Mouse (Mus musculus) skeletal muscle tissue, adult 2 months (tissue): ENCODE measurements at regions not wholly inside any gene's neighbourhood (a gene's known extent, or its start where the extent isn't known, plus 50 kb on each side); places are given as distances from the start of the nearest gene placed in this dataset.

Source experiments
- DNase-seq: peaks from one replicate; pipeline ENCODE4 v3.0.0-alpha.2; 2012; ENCODE audit warnings: low read depth, low spot score

DNA sequence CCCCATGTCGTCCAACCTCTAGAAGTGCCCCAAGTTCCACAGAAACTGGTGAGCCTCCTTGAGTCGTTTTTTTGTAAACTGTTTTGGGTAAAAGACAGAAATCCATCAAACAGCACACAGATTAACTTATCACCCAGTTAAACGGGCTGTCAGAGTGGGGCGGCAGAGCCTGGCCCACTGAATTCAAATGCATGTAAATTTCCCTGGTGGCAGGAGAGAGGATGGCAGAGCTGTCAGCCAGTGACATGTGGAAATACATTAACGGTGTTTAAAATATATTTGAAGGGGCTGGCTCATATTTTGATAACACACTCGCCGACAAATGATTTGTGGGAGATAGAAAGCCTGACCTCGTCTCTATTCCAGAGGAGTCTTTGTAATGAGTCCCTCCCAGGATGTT, 252.5 kb upstream of the Mki67 start:
- DNase-seq, result no peak

DNA sequence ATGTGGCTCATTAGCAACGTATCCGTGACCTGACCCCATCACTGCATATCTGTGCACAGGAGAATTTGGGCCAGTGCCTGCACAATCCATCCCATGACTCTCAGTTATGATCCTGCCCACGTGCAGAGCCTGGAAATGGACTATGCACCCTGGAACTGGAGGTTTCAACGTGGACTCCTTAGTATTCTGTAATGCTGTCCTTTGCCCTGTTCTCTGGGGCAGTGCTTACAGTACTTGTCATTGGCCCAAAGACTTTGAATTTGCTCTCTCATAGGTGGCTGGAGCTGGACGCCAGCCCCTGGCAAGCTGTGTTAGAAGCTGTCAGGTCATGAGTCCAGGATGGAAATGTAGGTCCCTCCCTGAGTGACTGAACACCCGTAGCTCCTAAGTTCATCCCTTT, 269.9 kb upstream of the Mki67 start:
- DNase-seq, result no peak

DNA sequence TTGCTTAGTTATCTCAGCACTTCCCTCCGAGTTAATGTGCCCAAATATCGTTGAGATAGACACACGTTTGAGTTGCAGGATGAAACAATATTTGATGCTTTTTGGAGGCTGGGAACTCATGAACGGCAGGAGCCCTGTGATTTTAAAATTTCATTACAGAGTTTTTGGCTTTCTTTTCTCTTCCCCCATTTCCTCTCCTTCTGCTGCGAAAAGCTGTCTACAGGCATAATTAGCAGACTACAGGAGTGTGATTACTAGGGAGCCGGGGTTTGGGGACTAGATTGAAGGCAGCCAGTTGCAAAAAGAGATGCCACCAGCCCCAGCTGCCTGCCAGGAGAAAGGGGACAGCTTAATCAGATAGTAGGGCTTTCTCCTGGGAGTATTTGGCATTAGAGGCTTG, 274.2 kb upstream of the Mki67 start:
- DNase-seq, result no peak

DNA sequence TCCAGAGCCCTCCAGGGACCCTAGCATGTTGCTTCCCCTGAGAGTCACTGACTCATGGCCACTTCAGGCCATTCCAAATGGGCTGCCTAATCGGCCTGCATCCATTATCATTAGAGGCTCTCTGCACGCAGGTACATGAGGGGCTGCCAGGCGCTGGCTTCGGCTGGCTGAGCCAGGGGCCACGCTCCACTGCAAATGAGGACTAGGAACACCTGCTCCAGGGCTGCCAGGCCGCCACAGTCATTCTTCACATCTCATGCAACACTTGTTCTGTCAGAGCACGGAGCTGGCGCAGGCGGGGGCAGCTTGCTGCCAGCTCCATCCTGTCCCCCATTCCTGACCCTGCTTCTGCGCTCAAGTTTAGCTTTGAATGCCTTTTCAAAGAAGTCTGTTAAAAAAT, 280.7 kb upstream of the Mki67 start:
- DNase-seq, result no peak

DNA sequence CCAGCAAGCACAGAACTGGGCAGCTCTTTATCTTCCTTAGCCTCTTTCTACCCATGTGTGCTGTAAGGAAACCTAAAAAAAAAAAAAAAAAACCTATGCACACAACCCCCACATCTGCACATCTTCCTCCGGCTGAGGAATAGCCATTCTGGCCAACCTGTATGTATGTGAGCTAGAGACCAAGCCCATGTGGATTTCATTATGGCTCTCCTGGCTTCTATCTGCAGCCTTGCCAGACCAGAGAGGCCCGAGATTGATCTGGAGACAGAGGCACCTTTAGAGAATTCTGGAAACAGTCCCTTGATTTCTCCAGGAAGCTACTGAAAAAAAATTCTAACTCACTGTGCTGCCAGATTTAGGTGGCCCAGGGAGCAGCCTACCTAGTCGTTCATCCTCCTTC, 281.5 kb upstream of the Mki67 start:
- no peak for DNase-seq

DNA sequence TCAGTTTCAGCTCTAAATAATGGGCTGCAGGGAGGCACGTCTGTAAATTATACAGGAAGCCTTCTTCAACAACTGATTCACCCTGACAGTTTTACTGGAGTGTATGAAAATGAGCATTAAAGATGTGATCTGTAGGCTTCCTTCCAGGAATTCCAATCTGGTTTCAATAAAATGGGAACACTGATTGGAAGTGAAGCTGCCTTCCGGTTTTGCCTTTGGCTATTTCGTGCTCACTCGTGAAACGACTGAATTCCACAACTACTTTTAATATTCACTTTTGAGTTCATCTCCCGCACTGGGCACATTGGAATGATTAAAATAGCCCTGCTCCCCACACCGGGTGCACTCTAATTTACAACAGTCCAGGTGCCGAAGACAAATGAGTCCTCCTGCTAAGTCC, 286.2 kb upstream of the Mki67 start:
- peak; percentile 7 for DNase-seq

DNA sequence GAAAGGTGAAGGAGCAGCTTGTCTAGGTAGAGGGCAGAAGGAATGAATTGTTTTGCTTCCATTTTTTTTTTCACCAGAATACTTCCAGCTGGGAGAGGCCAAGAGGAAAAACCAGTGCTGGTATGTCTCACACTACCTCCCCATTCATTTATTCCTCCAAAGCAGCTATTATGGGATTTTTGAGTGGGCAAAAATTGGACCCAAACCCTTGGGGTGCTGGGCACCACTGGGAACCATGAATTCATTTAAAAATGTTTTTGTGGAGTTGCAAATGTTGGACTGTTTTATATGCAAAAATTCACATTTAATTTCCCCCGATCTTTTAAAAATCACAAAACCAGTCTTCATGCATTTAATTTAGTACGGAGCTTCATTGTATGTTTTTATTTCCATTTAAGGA, 287.1 kb upstream of the Mki67 start:
- DNase-seq, result no peak

DNA sequence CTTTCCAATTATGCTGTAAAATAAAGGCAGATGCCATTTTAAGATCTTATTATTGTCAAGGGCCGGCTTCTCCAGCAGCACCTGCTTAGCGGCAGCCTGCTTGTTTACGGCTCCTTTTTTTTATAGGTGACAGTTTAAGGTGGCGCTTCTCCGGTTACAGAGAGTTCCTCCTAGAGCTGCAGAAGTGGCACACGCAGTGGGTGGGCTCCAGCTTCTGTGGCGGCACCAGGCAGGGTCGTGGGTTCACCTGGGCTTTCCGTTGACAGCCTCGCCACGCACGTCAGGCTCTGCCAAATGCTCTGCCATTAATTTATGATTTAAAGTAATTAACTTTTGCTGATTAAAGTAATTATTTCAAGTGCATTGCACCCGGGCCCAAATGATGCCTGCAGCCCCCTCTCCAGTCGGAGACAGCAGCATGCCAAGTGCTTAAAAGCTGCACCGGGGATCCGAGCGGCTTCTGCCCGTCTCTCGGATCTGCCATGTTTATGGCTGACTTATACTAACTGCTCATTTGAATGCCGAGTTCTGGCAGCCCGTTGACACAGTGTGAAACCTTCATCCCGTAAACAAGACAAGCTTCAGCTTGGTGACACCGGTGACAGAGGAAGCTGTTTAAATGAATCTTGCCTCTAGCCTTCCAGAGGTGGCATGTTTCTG, 291.8 kb upstream of the Mki67 start:
- DNase-seq, result no peak

DNA sequence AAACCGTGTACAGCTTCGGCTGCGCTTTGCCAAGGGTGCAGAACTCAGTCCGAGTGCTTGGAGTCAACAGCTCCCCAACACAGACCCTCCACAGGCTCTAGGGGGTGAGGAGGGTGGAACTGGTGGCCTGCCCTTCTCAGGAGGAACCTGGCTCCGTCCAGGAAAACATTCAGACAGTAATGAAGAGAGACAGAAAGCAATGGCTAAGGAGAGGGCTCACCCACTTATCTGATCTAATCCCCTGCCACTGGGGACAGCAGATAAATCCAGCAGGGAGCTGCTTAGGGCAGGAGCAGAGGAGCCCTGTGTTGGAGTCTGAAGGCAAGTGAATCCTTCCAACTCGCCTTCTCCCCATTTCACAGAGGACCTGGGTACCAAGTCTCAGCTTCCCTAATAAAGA, 292.3 kb upstream of the Mki67 start:
- no peak for DNase-seq

DNA sequence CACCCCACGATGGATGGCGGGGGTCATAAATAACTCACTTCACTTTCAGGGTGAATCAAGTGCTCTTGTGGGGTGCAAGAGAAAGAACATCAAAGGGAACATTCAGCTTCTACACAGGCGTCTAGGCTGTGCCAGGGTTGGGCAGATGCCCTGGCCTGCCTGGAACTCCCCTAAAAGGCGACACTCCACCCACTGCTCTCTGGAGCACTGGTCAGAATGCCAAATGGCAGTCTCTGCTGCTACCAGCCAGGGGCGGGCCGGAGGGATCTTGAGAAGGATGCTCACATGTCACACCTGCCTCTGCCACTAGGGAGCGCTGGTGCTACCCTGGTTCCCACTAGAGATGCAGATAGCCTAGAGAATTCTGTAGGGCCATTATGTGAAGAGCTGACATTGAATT, 293.9 kb upstream of the Mki67 start:
- peak; percentile 40 for DNase-seq

DNA sequence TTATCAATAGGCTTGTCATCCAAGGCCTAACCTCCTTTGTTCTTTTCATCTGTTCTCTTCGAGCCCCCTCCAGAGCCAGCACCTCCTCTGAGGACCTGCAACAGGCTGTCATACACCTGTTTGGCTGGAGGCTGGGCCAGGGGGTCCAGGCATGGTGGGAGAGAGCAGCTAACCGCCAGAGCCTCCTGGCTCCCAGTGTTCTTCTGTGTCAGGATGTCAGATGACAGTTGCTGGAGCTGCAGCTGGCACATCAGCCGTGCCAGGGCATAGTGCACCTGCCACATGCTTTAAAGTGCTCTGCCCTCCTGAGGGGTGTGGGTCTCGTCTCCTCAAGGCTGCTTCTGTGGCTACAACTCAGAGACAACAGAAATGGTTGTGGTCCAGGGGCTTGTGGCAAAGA, 298.5 kb upstream of the Mki67 start:
- DNase-seq, result no peak

DNA sequence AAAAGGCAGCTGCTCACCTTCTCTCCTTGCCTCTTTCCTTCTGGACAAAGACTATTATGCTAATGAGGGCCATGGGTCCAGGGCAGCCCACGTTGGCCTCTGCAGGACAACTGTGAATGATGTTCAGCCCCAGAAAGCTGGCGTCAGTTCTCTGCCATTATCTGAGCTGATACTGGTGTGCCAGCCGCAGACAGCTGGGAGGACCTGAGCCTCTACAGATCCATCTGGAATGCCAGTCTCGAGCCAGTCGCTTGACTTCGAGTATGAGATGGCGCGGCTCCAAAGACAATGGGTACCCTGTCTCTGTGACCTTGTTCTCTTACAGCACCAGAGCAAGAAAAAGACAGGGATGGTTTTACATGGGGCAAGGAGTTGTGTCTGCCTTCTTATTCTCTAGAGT, 300.8 kb upstream of the Mki67 start:
- DNase-seq, result no peak

DNA sequence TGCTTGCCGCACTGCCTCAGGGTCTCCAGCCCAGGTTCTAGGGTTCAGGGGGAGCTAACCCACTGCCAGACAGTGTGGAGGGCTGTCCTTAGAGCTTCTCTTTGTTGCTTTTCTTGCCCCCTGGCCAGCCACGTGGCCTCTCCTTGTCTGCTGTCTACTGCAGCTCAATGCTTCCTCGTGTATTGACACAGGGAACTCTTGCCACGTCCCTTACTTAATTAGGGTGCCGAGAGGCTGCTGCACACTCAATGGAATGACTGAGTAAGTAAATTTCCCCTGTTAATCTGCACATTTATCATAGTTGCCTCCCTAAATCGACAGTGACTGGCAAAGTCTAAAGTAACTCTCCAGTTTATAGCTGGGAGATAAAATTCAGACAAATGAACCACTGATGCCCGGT, 304.4 kb upstream of the Mki67 start:
- no peak for DNase-seq

DNA sequence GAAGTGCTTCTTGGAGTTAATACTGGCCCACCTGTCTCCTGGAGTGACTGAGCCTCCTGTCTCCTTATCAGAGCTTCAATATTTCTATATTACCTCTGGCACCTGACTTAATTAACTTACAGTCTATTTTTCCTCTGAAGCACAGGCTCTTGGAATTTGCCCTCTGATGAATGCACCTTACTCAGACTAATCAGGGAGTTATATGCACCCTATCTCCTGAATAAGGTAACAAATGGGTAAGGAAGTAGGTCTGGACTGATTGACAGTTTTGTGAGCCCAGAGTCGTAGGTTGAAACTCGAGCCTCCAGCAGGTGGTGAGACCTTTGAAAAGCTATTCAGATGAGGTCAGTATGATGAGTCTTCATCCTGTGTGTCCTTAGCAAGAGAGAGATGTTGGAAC, 304.9 kb upstream of the Mki67 start:
- DNase-seq, result no peak

DNA sequence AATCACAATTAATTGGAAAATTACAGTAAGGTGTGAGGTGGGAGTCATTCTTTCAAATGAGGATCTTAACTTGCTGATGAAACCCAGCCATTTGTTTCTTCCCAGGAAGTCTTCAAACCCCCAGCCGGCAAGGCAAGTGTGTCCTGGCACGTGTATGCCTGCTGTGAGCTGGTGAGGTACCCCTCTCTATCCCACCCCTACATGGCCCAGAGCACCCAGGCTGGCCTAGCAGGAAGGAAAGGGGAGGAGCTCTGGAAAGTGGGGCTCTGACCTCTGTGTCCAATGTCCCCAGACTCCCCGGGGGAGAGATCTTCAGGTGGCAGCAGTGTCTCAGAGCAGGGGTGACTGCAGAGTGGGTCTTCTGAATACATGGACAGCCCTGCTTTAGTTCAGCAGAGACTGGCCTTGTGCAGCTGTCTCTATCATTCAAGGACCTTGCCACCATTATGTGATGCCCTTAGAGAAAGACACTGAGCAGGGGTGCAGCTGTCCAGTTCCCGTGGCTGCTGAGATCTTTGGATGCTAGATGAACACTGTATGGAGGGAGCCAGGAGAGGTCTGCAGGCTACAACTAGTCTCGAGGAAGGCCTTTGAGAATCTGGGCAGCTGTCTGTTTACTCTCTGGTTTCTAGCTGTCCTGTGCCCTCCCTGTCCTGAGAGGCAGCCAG, 306.8 kb upstream of the Mki67 start:
- no peak for DNase-seq

DNA sequence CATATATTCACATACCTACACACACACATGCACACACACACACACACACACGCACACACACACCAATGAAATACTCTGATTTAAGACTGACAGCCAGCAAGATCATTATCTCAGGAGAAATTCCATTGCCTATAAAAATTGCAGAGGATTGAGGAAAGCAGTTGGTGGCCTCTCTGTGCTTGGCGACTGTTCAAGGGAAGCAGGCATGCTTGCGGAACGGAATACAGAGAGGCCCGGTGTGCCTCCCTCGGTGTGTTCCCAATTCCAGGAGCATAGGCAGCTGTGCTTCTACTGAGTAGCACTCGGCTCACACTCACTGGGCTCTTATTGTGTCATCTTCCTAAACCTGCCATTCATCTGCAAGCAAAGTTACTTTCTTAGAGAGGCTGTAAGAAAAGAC, 310.3 kb upstream of the Mki67 start:
- no peak for DNase-seq

DNA sequence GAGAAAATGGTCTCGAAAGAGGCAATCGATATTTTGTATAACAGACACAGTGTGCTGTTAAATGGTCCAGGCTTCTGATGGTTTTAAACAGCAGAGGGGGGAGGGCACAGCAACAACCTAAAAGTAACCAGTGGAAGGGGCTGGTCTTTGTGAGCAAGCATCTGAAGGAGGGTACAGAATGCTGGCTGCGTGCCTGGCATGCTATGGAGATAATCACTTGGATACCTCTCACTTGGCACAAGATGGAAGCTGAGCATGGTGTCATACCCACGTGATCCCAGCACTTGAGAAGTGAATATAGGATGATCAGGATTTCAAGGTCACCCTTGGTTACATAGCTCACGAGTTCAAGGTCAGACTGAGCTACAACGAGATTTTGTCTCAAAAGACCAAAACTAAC, 315.9 kb upstream of the Mki67 start:
- DNase-seq, result no peak

DNA sequence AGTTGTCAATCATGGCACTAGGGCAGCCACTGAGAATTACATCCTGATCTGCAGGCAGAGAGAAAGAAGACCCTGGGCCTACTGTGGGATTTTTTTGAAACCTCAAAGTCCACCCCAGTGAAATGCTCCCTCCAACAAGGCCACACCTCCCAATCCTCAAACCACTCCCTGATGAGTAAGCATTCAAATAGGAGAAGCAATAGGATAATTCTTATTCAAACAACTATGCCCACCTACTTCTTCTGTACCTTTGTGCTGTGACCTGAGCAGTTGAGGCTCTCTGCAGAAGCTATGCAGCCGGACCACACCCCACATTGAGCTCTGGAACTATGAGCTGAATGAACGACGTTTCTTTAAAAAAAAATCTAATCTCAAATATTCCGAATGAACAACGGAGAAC, 317.4 kb upstream of the Mki67 start:
- no peak for DNase-seq

DNA sequence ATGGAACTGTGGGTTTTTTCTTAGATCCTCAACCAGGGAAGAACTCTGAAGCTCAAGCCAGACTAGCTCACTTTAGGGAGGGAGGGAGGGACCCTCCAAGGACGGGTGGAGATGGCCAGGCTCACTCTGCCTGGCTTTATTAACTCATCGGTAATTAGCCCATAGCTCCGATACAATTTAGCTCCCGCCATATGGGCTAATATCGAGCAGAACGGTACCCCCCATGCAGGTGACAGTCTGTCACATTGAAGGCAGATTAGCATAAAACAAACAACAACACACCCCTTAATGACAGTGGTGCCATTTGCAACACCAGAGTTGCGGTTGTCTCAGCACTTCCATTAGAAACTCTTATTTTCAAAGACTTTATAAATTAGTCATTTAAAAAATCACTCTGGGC, 319.6 kb upstream of the Mki67 start:
- no peak for DNase-seq

DNA sequence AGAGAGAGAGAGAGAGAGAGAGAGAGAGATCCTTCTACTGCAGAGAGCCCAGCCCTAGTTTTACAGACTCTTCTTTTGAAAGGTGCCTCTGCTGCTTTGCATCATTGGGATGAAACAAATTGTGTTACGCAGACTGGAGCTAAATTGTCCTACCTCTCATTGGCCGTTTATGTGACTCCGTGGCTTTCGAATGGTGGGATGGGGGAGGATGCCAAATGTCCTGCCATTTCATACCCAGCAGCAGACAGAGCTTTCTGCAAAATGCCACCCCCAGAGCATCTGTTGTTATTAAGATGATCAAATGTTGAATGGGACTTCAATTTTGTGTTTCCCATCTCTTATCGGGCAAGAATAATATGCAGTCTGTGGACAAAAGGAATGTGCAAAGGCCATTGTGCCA, 321.9 kb upstream of the Mki67 start:
- no peak for DNase-seq

DNA sequence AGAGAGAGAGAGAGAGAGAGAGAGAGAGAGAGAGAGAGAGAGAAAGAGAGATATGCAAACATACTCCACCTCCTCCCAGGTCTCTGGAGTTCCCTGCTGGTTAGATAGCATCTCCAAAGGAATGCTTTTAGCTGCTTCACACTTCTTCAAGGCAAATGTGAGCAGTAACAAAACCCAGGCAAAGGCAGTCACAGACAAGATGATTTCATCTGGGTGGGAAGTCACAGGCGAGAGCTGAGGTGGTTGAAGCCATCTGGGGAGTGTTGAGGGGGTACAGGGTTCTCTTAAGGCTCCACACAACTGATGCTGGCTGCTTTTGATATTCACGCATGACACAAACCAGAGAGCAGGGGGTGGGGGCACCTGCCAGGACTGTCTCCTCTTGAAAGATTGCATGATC, 322.7 kb upstream of the Mki67 start:
- no peak for DNase-seq

DNA sequence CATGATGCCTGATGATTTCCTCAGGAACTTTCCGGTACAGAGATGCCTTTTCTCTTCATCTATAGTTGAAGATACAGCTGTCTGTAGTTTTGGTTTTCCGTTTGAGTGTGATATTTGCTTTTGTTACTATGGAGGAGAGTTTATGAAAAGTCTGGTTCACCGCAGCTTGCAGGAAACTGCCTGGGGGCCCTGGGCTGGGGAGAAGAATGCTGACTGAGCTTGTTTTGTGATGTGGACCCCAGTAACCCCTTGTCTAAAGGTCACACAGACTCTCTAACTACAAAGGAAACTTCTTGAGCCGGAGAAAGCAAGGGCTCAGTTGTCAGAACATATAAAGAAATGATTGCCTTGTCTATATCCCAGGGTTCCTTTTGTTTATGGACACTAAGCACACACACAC, 325.8 kb upstream of the Mki67 start:
- no peak for DNase-seq

DNA sequence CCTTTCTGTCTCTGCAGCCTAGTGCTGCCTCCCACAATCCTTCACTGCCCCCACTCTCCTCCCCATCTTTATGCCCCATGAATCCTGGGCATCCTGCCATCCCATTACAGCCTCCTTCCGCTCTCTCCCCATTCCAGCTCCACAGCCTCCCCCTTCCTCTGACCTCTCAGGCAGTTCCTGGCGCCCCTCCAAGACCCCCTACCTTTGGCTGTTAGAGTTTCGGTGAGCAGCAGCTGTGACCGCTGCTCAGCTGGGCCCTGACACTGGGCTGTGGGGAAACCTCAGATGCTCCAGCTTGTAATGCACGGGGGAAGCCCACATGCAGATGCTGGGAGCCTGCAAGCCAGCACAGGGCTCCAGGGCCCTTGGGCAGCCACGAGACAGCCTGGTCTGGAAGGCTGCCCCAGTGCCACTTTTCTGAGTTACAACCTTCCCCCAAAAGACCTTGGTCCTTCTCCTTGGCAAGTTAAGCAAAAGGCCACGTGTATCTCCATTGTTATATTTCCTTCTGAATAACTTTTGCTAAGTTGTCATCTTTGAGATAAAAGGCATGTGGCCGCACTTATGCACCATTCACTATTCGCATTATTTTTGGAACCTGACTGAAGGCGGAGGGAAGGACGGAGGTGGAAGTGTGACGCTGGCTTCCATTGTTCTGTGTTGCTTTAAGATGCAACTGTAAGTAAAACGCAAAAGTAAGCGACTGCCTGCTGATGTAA, 330.6 kb upstream of the Mki67 start:
- peak; percentile 26 for DNase-seq
